Mouse (Mus musculus): ENCODE measurements around the gene Il5ra. TPM values are rescaled to one million over a fixed set of nuclear protein-coding genes. Genes with fewer than 3 reads are reported as not detected.

The Il5ra gene
- polyA plus RNA-seq (2017; shearing (Covaris generic)) = 0.23 TPM

GRCm38 (mm10) chr6:106748887-106749388, at the start of gene Il5ra:
Gene Il5ra (minus strand): TSS chr6:106749037.

GRCm38 (mm10) chr6:106768640-106769289, 19.9 kb upstream of the Il5ra start, which contains the start of gene Trnt1:
Gene Trnt1 (plus strand): TSS chr6:106769120.

Other genes starting within 250 kb of the Il5ra start
- gene Trnt1, start 20.1 kb upstream of the Il5ra start, polyA plus RNA-seq (2017; shearing (Covaris generic)) = 64.6 TPM
- gene Crbn, start 51.0 kb upstream of the Il5ra start, polyA plus RNA-seq (2017; shearing (Covaris generic)) = 123 TPM